Mouse (Mus musculus): ENCODE measurements around the gene Trim41. TPM values are rescaled to one million over a fixed set of nuclear protein-coding genes. Genes with fewer than 3 reads are reported as not detected.
A peak's percentile ranks its signal among the peaks of the same experiment; 100 is the strongest.

Gene Trim41
- polyA plus RNA-seq, 1 experiment from 2014 or later = 7.2 TPM

DNA sequence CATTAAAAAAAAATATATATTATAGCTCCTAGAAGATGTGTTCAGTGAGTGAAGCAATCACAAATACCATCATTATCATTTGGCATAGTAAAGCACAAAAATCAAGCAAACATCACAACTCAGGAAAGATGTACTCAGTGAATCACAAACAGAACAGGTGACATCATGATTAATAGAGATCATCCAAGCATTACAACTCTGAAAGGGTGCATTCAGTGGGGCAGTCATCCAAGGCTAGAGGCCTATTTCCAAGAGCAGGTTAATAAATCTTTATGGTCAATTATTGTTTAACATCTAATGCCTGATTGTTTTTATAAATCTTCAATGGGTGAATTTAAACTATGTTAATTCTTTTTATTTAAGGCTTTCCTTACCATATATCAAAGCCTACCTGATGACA, 23.7 kb upstream of the Trim41 start:
- H3K9me3 ChIP-seq (ENCODE audit: control insufficient read depth, low read length) = no peaks in the 10 kb centered on the region

DNA sequence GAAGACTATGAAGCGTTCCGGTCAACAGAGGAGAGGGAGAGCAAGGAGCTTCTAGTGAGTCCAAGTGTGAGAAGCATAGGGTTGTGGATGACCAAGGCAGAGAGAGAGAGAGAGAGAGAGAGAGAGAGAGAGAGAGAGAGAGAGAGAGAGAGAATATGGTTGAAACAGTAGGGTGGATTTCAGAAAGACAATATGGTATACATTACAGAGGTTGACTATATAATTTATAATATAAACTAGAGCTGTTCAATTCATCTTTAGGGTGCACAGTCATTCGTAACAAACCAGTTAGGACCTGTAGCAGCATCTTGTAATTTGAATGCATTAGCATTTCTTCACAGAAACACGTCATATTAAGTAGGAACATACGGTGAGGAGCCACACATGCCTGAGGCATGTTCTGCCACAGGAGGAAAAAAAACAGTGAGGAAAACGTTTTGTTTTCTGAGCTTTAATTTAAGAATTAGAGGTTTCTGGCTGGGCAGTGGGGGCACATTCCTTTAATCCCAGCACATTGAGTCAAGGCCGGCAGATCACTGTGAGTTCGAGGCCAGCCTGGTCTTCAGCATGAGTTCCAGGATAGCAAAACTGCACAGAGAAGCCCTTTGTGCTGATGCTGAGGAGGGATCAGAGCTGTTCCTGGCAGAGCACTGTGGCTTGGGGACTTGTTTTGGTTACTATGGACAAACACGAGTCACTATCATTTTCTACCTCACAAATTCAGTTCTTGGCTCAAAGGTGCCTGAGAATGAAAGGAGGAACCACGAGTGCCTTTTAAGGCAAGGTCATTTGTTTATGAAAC, 21.9 kb upstream of the Trim41 start:
- no peak overlapping the region; the same call in 1 of the 2 replicates for H3K9ac ChIP-seq (replicated peaks; ENCODE audit: low read depth, low read length)

More for the DNA sequence above, 23.7 kb upstream of the Trim41 start:
- H3K4me3 ChIP-seq (replicated peaks; ENCODE audit: low read length) = no peak overlapping the region
- no peak overlapping the region for H3K9ac ChIP-seq (replicated peaks; ENCODE audit: low read depth, low read length)
- H3K4me1 ChIP-seq (replicated peaks; ENCODE audit: control insufficient read depth, insufficient read depth, low read length) = peaks cover 10% of the 10 kb centered on the region
- H3K27me3 ChIP-seq (replicated peaks; ENCODE audit: control insufficient read depth, insufficient read depth, low read length) = no peaks in the 10 kb centered on the region; the same call in 1 of the 2 replicates
- no peaks in the 10 kb centered on the region for H3K36me3 ChIP-seq (ENCODE audit: control insufficient read depth, insufficient read depth)
- no peak for ATAC-seq
- no peak overlapping the region for H3K4me2 ChIP-seq (ENCODE audit: low read length)
- H3K27ac ChIP-seq (ENCODE audit: low read length) = no peak overlapping the region

DNA sequence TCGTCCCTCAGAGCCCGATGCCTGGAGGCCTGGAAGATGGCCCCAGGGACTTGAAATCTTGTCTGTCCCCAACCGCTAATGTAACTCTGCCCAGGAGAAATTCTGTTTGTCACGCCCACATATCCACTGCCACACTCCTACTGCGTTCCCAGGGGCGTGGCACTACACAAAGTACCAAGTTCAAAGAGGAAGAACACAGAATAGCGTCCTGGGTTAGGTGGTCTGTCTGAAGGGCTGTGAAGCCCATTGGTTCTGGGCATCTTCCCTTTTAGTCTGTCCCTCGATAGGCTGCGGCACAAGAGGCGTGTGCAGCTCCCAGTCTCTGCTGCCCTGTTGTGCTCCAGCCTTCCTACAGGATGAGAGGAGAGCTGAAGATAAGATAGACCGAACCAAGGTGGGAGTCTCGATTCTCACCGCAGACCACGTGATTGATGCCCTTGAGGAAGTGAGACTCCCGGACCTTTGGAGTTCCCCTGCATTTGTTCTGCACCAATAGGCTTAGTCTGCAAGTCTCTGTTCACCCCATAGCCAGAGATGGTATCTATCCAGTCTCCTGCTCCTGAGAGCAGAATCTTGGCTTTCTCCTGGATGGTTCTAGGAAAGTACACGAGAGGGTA, 21.1 kb upstream of the Trim41 start:
- ATAC-seq = 0 out of 2 replicates have a peak, but pooled peaks have one; percentile 3
- Histone ChIP-seq H3K4me3 (replicated peaks; ENCODE audit: low read length) (peak overlapping the region; percentile 81), H3K36me3 (ENCODE audit: control insufficient read depth, insufficient read depth) (no peaks in the 10 kb centered on the region), H3K4me2 (ENCODE audit: low read length) (peak overlapping the region; percentile 83), H3K4me1 (replicated peaks; ENCODE audit: control insufficient read depth, insufficient read depth, low read length) (peaks cover 10% of the 10 kb centered on the region), H3K9ac (replicated peaks; ENCODE audit: low read depth, low read length) (peak overlapping the region; percentile 65), H3K27me3 (replicated peaks; ENCODE audit: control insufficient read depth, insufficient read depth, low read length) (no peaks in the 10 kb centered on the region), H3K27ac (ENCODE audit: low read length) (peak overlapping the region; percentile 5; the same call in 1 of the 2 replicates), H3K9me3 (ENCODE audit: control insufficient read depth, low read length) (no peaks in the 10 kb centered on the region)
- WGBS = 1% methylated on average over 16 of the region's 16 CpGs

More for the DNA sequence above, 21.9 kb upstream of the Trim41 start:
- 68% methylated on average over 10 of the region's 10 CpGs for WGBS
- ATAC-seq = no peak
- H3K4me3 ChIP-seq (replicated peaks; ENCODE audit: low read length) = no peak overlapping the region
- no peaks in the 10 kb centered on the region for H3K36me3 ChIP-seq (ENCODE audit: control insufficient read depth, insufficient read depth)
- peaks cover 10% of the 10 kb centered on the region for H3K4me1 ChIP-seq (replicated peaks; ENCODE audit: control insufficient read depth, insufficient read depth, low read length)
- no peaks in the 10 kb centered on the region for H3K9me3 ChIP-seq (ENCODE audit: control insufficient read depth, low read length)
- no peak overlapping the region for H3K27ac ChIP-seq (ENCODE audit: low read length)
- no peaks in the 10 kb centered on the region for H3K27me3 ChIP-seq (replicated peaks; ENCODE audit: control insufficient read depth, insufficient read depth, low read length)
- H3K4me2 ChIP-seq (ENCODE audit: low read length) = peak overlapping the region; percentile 83

DNA sequence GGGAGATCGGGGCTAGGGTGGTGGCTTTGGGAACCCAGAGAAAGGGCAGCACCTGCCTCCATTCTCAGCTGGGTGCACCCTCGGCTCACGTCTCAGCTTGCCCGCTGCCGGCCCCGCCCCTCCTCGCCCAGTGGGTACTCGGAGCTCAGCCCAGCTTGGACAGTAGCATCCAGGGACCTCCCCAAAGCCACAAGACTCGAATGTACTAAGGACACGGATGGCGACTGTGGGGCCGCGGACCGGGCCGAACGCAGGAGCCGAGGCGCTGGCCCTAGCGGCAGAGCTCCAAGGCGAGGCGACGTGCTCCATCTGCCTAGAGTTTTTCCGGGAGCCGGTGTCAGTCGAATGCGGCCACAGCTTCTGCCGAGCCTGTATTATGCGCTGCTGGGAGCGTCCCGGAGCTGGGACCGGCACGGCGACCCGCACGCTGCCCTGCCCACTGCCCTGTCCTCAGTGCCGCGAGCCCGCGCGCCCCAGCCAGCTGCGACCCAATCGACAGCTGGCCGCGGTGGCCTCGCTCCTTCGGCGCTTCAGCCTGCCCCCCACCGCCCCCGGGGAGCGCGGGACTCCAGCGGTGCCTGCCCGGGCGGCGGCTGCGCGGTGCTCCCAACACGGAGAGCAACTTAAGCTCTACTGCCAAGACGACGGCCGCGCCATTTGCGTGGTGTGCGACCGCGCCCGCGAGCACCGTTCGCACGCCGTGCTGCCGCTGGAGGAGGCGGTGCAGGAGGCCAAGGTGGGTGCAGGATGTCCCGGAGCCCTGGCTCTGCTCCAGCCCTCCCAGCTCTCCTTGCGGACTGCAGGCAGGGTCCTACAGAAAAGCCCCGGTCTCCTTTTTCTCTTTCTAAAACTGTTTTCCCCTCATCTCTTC, 20.4 kb upstream of the Trim41 start:
- H3K9me3 ChIP-seq (ENCODE audit: control insufficient read depth, low read length) = no peaks in the 10 kb centered on the region
- H3K27ac ChIP-seq (ENCODE audit: low read length) = peak overlapping the region; percentile 21
- under 1% methylated on average over 77 of the region's 77 CpGs for WGBS
- peak overlapping the region; percentile 83 for H3K4me2 ChIP-seq (ENCODE audit: low read length)
- H3K4me3 ChIP-seq (replicated peaks; ENCODE audit: low read length) = peak overlapping the region; percentile 81
- ATAC-seq = peak; percentile 30
- H3K27me3 ChIP-seq (replicated peaks; ENCODE audit: control insufficient read depth, insufficient read depth, low read length) = no peaks in the 10 kb centered on the region
- H3K4me1 ChIP-seq (replicated peaks; ENCODE audit: control insufficient read depth, insufficient read depth, low read length) = peaks cover 10% of the 10 kb centered on the region
- H3K9ac ChIP-seq (replicated peaks; ENCODE audit: low read depth, low read length) = peak overlapping the region; percentile 65
- no peaks in the 10 kb centered on the region for H3K36me3 ChIP-seq (ENCODE audit: control insufficient read depth, insufficient read depth)

DNA sequence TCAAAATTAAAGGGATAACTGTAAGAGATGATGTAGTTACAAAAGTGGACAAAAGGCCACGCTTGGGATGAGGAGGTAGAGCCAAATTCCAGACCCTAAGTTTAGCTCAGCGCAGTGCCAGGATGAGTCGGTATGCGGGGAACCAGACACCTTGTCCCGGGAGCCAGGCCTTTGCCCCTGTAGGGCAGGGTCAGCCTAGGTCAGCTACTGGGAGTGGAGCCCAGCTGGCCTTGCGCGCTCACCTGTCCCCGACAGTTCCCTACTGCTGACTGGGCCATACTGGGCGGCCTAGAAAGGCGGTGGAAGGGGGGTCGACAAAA, 19.8 kb upstream of the Trim41 start:
- Histone ChIP-seq H3K4me2 (ENCODE audit: low read length) (peak overlapping the region; percentile 83), H3K9me3 (ENCODE audit: control insufficient read depth, low read length) (no peaks in the 10 kb centered on the region), H3K27ac (ENCODE audit: low read length) (no peak overlapping the region), H3K27me3 (replicated peaks; ENCODE audit: control insufficient read depth, insufficient read depth, low read length) (no peaks in the 10 kb centered on the region), H3K4me3 (replicated peaks; ENCODE audit: low read length) (peak overlapping the region; percentile 81), H3K36me3 (ENCODE audit: control insufficient read depth, insufficient read depth) (no peaks in the 10 kb centered on the region), H3K4me1 (replicated peaks; ENCODE audit: control insufficient read depth, insufficient read depth, low read length) (peaks cover 10% of the 10 kb centered on the region), H3K9ac (replicated peaks; ENCODE audit: low read depth, low read length) (peak overlapping the region; percentile 65)
- ATAC-seq = no peak
- 9% methylated on average over 11 of the region's 11 CpGs for WGBS

DNA sequence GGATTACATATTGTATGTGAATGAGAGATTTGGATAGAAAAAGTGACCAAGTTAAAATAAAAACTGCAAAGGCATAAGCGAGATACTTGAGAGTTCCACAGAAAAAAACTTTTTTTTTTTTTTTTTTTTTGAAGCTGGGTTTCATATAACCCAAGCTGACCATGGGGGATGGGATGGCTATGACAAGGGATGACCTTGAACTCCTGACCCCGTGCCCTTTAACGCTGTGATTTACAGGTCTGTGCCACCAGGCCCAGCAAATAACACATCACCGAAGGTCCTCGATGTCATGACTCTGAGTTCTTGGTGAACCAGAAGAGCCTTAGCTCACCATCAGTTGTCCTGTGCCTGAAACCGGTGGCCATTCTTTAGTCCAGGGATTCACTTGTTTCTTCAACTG, 18.8 kb upstream of the Trim41 start:
- Histone ChIP-seq H3K27ac (ENCODE audit: low read length) (no peak overlapping the region), H3K9me3 (ENCODE audit: control insufficient read depth, low read length) (no peaks in the 10 kb centered on the region), H3K4me1 (replicated peaks; ENCODE audit: control insufficient read depth, insufficient read depth, low read length) (peaks cover 10% of the 10 kb centered on the region), H3K27me3 (replicated peaks; ENCODE audit: control insufficient read depth, insufficient read depth, low read length) (no peaks in the 10 kb centered on the region), H3K4me3 (replicated peaks; ENCODE audit: low read length) (no peak overlapping the region), H3K9ac (replicated peaks; ENCODE audit: low read depth, low read length) (no peak overlapping the region), H3K4me2 (ENCODE audit: low read length) (no peak overlapping the region), H3K36me3 (ENCODE audit: control insufficient read depth, insufficient read depth) (no peaks in the 10 kb centered on the region)
- ATAC-seq = no peak
- WGBS = 79% methylated on average over 6 of the region's 6 CpGs

DNA sequence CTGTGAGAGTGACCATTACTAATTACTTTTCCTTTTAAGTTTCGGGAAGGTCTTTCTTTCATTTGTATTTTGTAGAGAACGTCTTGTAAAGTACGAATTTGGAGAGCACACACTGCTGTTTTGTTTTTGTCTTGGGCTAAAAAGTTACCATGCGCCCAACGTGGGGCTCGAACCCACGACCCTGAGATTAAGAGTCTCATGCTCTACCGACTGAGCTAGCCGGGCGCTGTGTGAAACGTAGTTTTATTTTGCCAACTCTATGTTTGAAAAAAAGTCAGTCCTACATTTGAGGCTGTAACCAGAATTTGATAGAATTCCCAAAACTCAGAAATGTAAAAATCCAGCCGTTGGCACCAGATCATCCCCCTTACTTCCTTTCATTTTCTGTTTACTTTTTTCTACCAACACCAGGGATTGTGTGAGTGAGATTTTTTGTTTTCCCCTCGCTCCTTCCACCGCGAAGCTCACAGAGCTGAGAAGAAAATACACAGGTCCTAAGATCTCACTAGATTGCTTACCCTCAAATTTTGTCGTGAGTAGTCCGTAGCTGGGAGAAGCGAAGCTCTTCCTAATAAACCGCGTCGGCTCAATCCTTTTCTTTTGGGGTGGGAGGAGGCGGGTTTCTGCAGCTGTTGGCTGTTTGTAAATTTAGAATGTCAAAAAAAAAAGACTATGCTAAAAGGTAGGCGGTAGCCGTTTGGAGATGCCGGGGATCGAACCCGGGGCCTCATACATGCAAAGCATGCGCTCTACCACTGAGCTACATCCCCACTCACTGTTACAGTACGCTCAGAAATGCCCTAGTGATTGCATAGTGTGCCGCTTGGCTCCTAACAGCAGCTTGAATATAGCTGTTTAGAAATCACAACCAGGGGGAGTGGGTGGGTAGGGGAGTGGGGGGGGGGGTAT, 16.8 kb upstream of the Trim41 start:
- peak overlapping the region; percentile 67 for H3K4me3 ChIP-seq (replicated peaks; ENCODE audit: low read length)
- peak overlapping the region; percentile 65 for H3K4me2 ChIP-seq (ENCODE audit: low read length)
- peak overlapping the region; percentile 57 for H3K9ac ChIP-seq (replicated peaks; ENCODE audit: low read depth, low read length)
- peak overlapping the region; percentile 60 for H3K27ac ChIP-seq (ENCODE audit: low read length)
- H3K36me3 ChIP-seq (ENCODE audit: control insufficient read depth, insufficient read depth) = no peaks in the 10 kb centered on the region
- H3K9me3 ChIP-seq (ENCODE audit: control insufficient read depth, low read length) = no peaks in the 10 kb centered on the region
- under 1% methylated on average over 30 of the region's 30 CpGs for WGBS
- peak; percentile 92 for ATAC-seq
- peaks cover 10% of the 10 kb centered on the region for H3K4me1 ChIP-seq (replicated peaks; ENCODE audit: control insufficient read depth, insufficient read depth, low read length)
- H3K27me3 ChIP-seq (replicated peaks; ENCODE audit: control insufficient read depth, insufficient read depth, low read length) = no peaks in the 10 kb centered on the region

DNA sequence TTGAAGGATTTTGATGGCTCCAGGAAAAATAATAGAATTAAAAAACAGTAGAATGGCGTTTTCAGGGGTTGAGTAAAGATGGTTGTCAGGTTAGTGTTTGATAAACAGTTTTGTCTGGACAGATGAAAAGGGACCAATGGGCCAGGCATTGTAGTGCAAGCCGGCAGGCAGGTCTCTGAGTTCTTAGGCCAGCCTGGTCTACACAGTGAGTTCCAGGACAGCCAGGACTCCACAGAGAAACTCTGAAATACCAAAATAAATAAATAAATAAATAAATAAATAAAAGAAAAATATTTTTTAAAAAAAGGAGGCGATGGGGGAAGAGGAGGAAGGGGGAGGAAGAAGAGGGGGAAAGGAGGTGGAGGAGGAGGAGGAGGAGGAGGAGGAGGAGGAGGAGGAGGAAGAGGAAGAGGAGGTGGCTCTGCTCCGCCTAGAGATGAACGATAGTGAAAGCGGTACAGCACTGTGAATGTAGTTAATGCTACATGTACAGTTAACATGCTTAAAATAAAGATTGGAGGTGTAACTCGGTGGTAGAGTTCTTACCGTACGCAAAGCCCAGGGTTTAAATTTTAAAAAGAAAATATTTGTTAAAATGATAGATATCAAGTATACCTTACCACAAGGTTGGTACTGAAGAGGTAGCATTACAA, 16.1 kb upstream of the Trim41 start:
- H3K36me3 ChIP-seq (ENCODE audit: control insufficient read depth, insufficient read depth) = no peaks in the 10 kb centered on the region
- ATAC-seq = no peak
- H3K27me3 ChIP-seq (replicated peaks; ENCODE audit: control insufficient read depth, insufficient read depth, low read length) = no peaks in the 10 kb centered on the region
- H3K4me3 ChIP-seq (replicated peaks; ENCODE audit: low read length) = no peak overlapping the region; the same call in 1 of the 2 replicates
- peak overlapping the region; percentile 65; the same call in 1 of the 2 replicates for H3K4me2 ChIP-seq (ENCODE audit: low read length)
- H3K9ac ChIP-seq (replicated peaks; ENCODE audit: low read depth, low read length) = no peak overlapping the region
- WGBS = 39% methylated on average over 8 of the region's 9 CpGs
- no peak overlapping the region for H3K27ac ChIP-seq (ENCODE audit: low read length)
- no peaks in the 10 kb centered on the region for H3K9me3 ChIP-seq (ENCODE audit: control insufficient read depth, low read length)
- H3K4me1 ChIP-seq (replicated peaks; ENCODE audit: control insufficient read depth, insufficient read depth, low read length) = peaks cover 4% of the 10 kb centered on the region

All from forebrain, embryonic 16.5 days (tissue).